Mouse (Mus musculus) limb, embryonic 14.5 days (tissue): Measurements from ENCODE around the gene Gm11541. TPM values are rescaled to one million over a fixed set of nuclear protein-coding genes. Genes with fewer than 3 reads are reported as not detected.

Experiments
- ATAC-seq: fragments of 200-750 bp; cut with Nextera tagmentation; 2 replicates; pipeline ENCODE4 v1.8.0; 2017; ENCODE audit warnings: low read depth, moderate number of reproducible peaks, moderate TSS enrichment; ENCODE audit not compliant: low FRiP score
- DNase-seq: peaks from one replicate; pipeline ENCODE4 v3.0.0-alpha.2; 2015; ENCODE audit warnings: low spot score
- H3K27ac ChIP-seq: fragments of 300-500 bp; sonication (generic); replicated peaks from 2 replicates; pipeline ENCODE4 v1.5.1; 2014; ENCODE audit warnings: low read depth, mild to moderate bottlenecking, low read length, moderate library complexity, mixed read lengths
- H3K27me3 ChIP-seq: fragments of 300-500 bp; sonication (generic); 2 replicates; pipeline ENCODE4 v1.6.1; 2014; ENCODE audit warnings: low read length, mixed read lengths; ENCODE audit not compliant: control insufficient read depth, insufficient read depth
- H3K36me3 ChIP-seq: fragments of 300-500 bp; sonication (generic); 2 replicates; pipeline ENCODE4 v1.6.1; 2014; ENCODE audit warnings: mild to moderate bottlenecking, low read length, moderate library complexity, mixed read lengths; ENCODE audit not compliant: control insufficient read depth, insufficient read depth
- H3K4me1 ChIP-seq: fragments of 300-500 bp; sonication (generic); 2 replicates; pipeline ENCODE4 v1.6.1; 2014; ENCODE audit warnings: antibody characterized with exemption, low read length, mixed read lengths; ENCODE audit not compliant: control insufficient read depth, insufficient read depth
- H3K4me2 ChIP-seq: fragments of 300-500 bp; sonication (generic); replicated peaks from 2 replicates; pipeline ENCODE4 v1.6.1; 2014; ENCODE audit warnings: low read depth, mild to moderate bottlenecking, low read length, moderate library complexity; ENCODE audit not compliant: severe bottlenecking
- H3K4me3 ChIP-seq: fragments of 300-500 bp; sonication (generic); replicated peaks from 2 replicates; pipeline ENCODE4 v1.5.1; 2014; ENCODE audit warnings: low read length
- H3K9ac ChIP-seq: fragments of 300-500 bp; sonication (generic); 2 replicates; pipeline ENCODE4 v1.6.1; 2014; ENCODE audit warnings: mild to moderate bottlenecking, low read depth, low read length, moderate library complexity; ENCODE audit not compliant: severe bottlenecking
- H3K9me3 ChIP-seq: fragments of 300-500 bp; sonication (generic); 2 replicates; pipeline ENCODE4 v1.6.1; 2016; ENCODE audit warnings: low read length; ENCODE audit not compliant: control insufficient read depth
- POLR2A ChIP-seq: fragments of 200-500 bp; IDR thresholded peaks from 2 replicates; pipeline ENCODE4 v1.8.0; 2012; ENCODE audit warnings: inconsistent platforms, mild to moderate bottlenecking, moderate library complexity, borderline replicate concordance; ENCODE audit not compliant: insufficient read depth, insufficient read length; ENCODE audit errors: extremely low read depth
- WGBS: fragments of 180-500 bp; shearing (Covaris S2); extraction: QIAGEN DNeasy Blood & Tissue Kit; methylation state at CpG from one replicate; pipeline ENCODE4 v1.1.7; 2014; 5-methylcytosine and 5-hydroxymethylcytosine counted together
- polyA plus RNA-seq, 2 experiments: library from polyadenylated mRNA; depleted of rRNA in 1 of 2; stranded (reverse) in 1 of 2; unstranded in 1 of 2; fragments of >200 nt; fragmentation: Nextera tagmentation in 1 of 2; extraction: Ambion mirVana in 1 of 2; gene quantifications; 2 replicates each; pipeline versions ENCODE4 v1.2.1 to v1.2.3; 2012 to 2014

Gene Gm11541
- polyA plus RNA-seq, 2 experiments: 0.14 to 0.22 TPM

DNA sequence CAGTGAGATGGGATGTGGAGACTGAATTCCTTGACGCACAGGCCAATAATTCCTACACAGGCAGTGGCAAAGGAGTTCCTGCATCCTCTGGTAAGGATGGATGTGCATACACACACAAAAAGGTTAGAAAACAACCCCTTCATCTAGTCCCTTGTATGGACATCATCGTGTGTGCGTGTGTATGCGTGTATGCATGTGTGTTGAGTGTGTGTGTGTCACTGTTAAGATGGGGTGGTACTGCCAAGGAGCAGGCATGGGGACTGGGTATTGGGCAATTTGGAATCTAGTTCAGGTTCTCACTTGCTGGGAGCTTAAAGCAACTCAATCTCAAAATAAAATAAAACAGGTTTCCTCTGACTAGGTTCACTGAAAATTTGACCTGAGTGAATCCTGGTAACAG lies 57.8 kb downstream of the Gm11541 start:
- Histone ChIP-seq H3K4me2 (no peak overlapping the region), H3K27me3 (no peaks in the 10 kb centered on the region), H3K9ac (no peak overlapping the region), H3K4me3 (no peak overlapping the region), H3K27ac (no peak overlapping the region), H3K36me3 (peaks cover 79% of the 10 kb centered on the region), H3K4me1 (no peaks in the 10 kb centered on the region), H3K9me3 (no peaks in the 10 kb centered on the region)
- no peak for ATAC-seq
- WGBS: 93% methylated on average over 4 of the region's 4 CpGs
- no peak for TF ChIP-seq POLR2A
- DNase-seq: no peak

Other genes starting within 250 kb of the Gm11541 start
- 449 and 693 TPM in 2 replicates for gene Cacna1g, start 230.3 kb downstream of the Gm11541 start, polyA plus RNA-seq (2012; rRNA removed)
- 49.0 and 59.3 TPM in 2 replicates for gene Cacna1g, start 230.3 kb downstream of the Gm11541 start, polyA plus RNA-seq (2014; fragmentation: Nextera tagmentation; extraction: Ambion mirVana)
- gene Spata20, start 218.3 kb downstream of the Gm11541 start, polyA plus RNA-seq (2012; rRNA removed): 0.16 and 0.29 TPM in 2 replicates
- gene Spata20, start 218.3 kb downstream of the Gm11541 start, polyA plus RNA-seq (2014; fragmentation: Nextera tagmentation; extraction: Ambion mirVana): 0.14 and 0.33 TPM in 2 replicates
- gene Epn3, start 204.5 kb downstream of the Gm11541 start, polyA plus RNA-seq (2012; rRNA removed): 3.0 and 3.6 TPM in 2 replicates
- 3.5 and 4.3 TPM in 2 replicates for gene Epn3, start 204.5 kb downstream of the Gm11541 start, polyA plus RNA-seq (2014; fragmentation: Nextera tagmentation; extraction: Ambion mirVana)
- 2.5 and 2.6 TPM in 2 replicates for gene Mycbpap, start 182.8 kb downstream of the Gm11541 start, polyA plus RNA-seq (2012; rRNA removed)
- gene Mycbpap, start 182.8 kb downstream of the Gm11541 start, polyA plus RNA-seq (2014; fragmentation: Nextera tagmentation; extraction: Ambion mirVana): 1.2 and 1.5 TPM in 2 replicates
- gene Rsad1, start 155.2 kb downstream of the Gm11541 start, polyA plus RNA-seq (2012; rRNA removed): 11.5 and 12.9 TPM in 2 replicates
- gene Rsad1, start 155.2 kb downstream of the Gm11541 start, polyA plus RNA-seq (2014; fragmentation: Nextera tagmentation; extraction: Ambion mirVana): 2.2 and 3.9 TPM in 2 replicates
- gene Chad, start 139.5 kb downstream of the Gm11541 start, polyA plus RNA-seq (2012; rRNA removed): 29.5 and 47.5 TPM in 2 replicates
- gene Chad, start 139.5 kb downstream of the Gm11541 start, polyA plus RNA-seq (2014; fragmentation: Nextera tagmentation; extraction: Ambion mirVana): 17.0 and 18.2 TPM in 2 replicates
- 36.3 and 43.2 TPM in 2 replicates for gene Acsf2, start 102.6 kb downstream of the Gm11541 start, polyA plus RNA-seq (2012; rRNA removed)
- 9.5 and 10.7 TPM in 2 replicates for gene Acsf2, start 102.6 kb downstream of the Gm11541 start, polyA plus RNA-seq (2014; fragmentation: Nextera tagmentation; extraction: Ambion mirVana)
- gene Lrrc59, start 74.7 kb downstream of the Gm11541 start, polyA plus RNA-seq (2012; rRNA removed): 149 TPM in 2 replicates
- gene Lrrc59, start 74.7 kb downstream of the Gm11541 start, polyA plus RNA-seq (2014; fragmentation: Nextera tagmentation; extraction: Ambion mirVana): 197 and 200 TPM in 2 replicates
- 79.4 and 113 TPM in 2 replicates for gene Mrpl27, start 50.7 kb downstream of the Gm11541 start, polyA plus RNA-seq (2012; rRNA removed)
- 113 and 126 TPM in 2 replicates for gene Mrpl27, start 50.7 kb downstream of the Gm11541 start, polyA plus RNA-seq (2014; fragmentation: Nextera tagmentation; extraction: Ambion mirVana)
- 18.9 and 19.5 TPM in 2 replicates for gene Eme1, start 50.5 kb downstream of the Gm11541 start, polyA plus RNA-seq (2012; rRNA removed)
- gene Eme1, start 50.5 kb downstream of the Gm11541 start, polyA plus RNA-seq (2014; fragmentation: Nextera tagmentation; extraction: Ambion mirVana): 16.5 and 19.4 TPM in 2 replicates
- 40.0 and 52.7 TPM in 2 replicates for gene Xylt2, start 27.0 kb downstream of the Gm11541 start, polyA plus RNA-seq (2012; rRNA removed)
- gene Xylt2, start 27.0 kb downstream of the Gm11541 start, polyA plus RNA-seq (2014; fragmentation: Nextera tagmentation; extraction: Ambion mirVana): 27.4 and 28.6 TPM in 2 replicates
- gene Cdc34b, start 37.3 kb upstream of the Gm11541 start, polyA plus RNA-seq (2012; rRNA removed): 0.08 and 0.26 TPM in 2 replicates
- not detected in 2 replicates for gene Cdc34b, start 37.3 kb upstream of the Gm11541 start, polyA plus RNA-seq (2014; fragmentation: Nextera tagmentation; extraction: Ambion mirVana)
- gene Tmem92, start 78.2 kb upstream of the Gm11541 start, polyA plus RNA-seq (2012; rRNA removed): not detected in 2 replicates
- gene Tmem92, start 78.2 kb upstream of the Gm11541 start, polyA plus RNA-seq (2014; fragmentation: Nextera tagmentation; extraction: Ambion mirVana): not detected in 2 replicates
- gene Col1a1, start 231.7 kb upstream of the Gm11541 start, polyA plus RNA-seq (2012; rRNA removed): 1,421 and 1,570 TPM in 2 replicates
- 2,528 and 2,873 TPM in 2 replicates for gene Col1a1, start 231.7 kb upstream of the Gm11541 start, polyA plus RNA-seq (2014; fragmentation: Nextera tagmentation; extraction: Ambion mirVana)